Mouse (Mus musculus): ENCODE measurements around the gene Nt5c3. TPM values are rescaled to one million over a fixed set of nuclear protein-coding genes. Genes with fewer than 3 reads are reported as not detected.

The Nt5c3 gene
- polyA plus RNA-seq, 1 experiment from 2014 or later, result 110 TPM

Other genes with a start within 250 kb of the Nt5c3 start
- gene Lsm5, start 219.2 kb downstream of the Nt5c3 start, polyA plus RNA-seq (2015; fragmentation: Nextera tagmentation; extraction: Ambion mirVana), result 154 and 187 TPM in 2 replicates
- gene Avl9, start 209.0 kb downstream of the Nt5c3 start, polyA plus RNA-seq (2015; fragmentation: Nextera tagmentation; extraction: Ambion mirVana), result 32.4 and 34.7 TPM in 2 replicates
- gene Kbtbd2, start 126.1 kb downstream of the Nt5c3 start, polyA plus RNA-seq (2015; fragmentation: Nextera tagmentation; extraction: Ambion mirVana), result 36.0 and 36.8 TPM in 2 replicates
- 24.4 and 27.7 TPM in 2 replicates for gene Fkbp9, start 91.9 kb downstream of the Nt5c3 start, polyA plus RNA-seq (2015; fragmentation: Nextera tagmentation; extraction: Ambion mirVana)
- 0.59 and 0.65 TPM in 2 replicates for gene Vmn1r4, start 83 bp upstream of the Nt5c3 start, polyA plus RNA-seq (2015; fragmentation: Nextera tagmentation; extraction: Ambion mirVana)
- not detected in 2 replicates for gene Vmn1r5, start 46.3 kb upstream of the Nt5c3 start, polyA plus RNA-seq (2015; fragmentation: Nextera tagmentation; extraction: Ambion mirVana)
- gene Vmn1r6, start 73.3 kb upstream of the Nt5c3 start, polyA plus RNA-seq (2015; fragmentation: Nextera tagmentation; extraction: Ambion mirVana), result not detected in 2 replicates
- gene Vmn1r7, start 101.4 kb upstream of the Nt5c3 start, polyA plus RNA-seq (2015; fragmentation: Nextera tagmentation; extraction: Ambion mirVana), result not detected in 2 replicates
- not detected in 2 replicates for gene Vmn1r8, start 108.4 kb upstream of the Nt5c3 start, polyA plus RNA-seq (2015; fragmentation: Nextera tagmentation; extraction: Ambion mirVana)
- not detected in 2 replicates for gene Vmn1r9, start 142.9 kb upstream of the Nt5c3 start, polyA plus RNA-seq (2015; fragmentation: Nextera tagmentation; extraction: Ambion mirVana)
- not detected in 2 replicates for gene Vmn1r10, start 185.5 kb upstream of the Nt5c3 start, polyA plus RNA-seq (2015; fragmentation: Nextera tagmentation; extraction: Ambion mirVana)
- not detected in 2 replicates for gene Vmn1r11, start 209.5 kb upstream of the Nt5c3 start, polyA plus RNA-seq (2015; fragmentation: Nextera tagmentation; extraction: Ambion mirVana)
- gene Vmn1r12, start 233.0 kb upstream of the Nt5c3 start, polyA plus RNA-seq (2015; fragmentation: Nextera tagmentation; extraction: Ambion mirVana), result not detected in 2 replicates

Data from forebrain, embryonic 13.5 days (tissue).